Mouse (Mus musculus) gastrocnemius, adult 8-10 months (tissue): ENCODE results near the gene Hpca. TPM values are rescaled to one million over a fixed set of nuclear protein-coding genes. Genes with fewer than 3 reads are reported as not detected.

Experiments
- DNase-seq, 2 experiments: peaks; one replicate each; pipeline ENCODE4 v3.0.0; 2022; ENCODE audit warnings: low spot score in 2 of 2
- total RNA-seq, 4 experiments: library from RNA; stranded (reverse); gene quantifications; 2 replicates each; pipeline ENCODE4 v1.2.4; 2022

The Hpca gene
- not detected for total RNA-seq

DNA sequence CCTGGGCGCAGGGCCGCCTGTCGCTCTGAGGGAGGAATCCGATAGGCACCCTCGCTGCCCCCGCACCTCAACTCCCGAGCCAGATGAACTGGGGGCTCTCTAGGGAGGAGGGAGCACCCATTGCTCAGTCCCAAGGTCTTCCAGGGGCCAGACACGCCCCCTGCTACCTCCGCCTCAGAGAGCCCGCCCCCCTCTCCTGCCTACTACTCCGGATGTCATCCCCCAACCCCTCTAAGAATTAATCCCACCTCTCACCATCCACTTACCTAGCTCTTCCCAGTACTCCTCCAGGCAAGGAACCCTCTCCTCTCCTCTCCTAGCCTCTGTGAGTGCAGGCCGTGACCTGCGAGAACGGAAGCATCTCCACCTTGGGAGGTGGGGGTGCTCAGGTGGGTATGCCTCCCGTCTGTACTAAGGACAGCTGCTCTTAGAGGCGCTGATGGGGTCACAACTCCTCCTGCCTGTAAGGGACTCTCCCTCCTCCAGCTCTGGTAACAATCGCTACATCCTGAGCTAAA is at the start of gene Hpca:
TSS of gene Hpca (minus strand) at position 468 of the 518 bp plus-strand sequence.
- no peak for DNase-seq

DNA sequence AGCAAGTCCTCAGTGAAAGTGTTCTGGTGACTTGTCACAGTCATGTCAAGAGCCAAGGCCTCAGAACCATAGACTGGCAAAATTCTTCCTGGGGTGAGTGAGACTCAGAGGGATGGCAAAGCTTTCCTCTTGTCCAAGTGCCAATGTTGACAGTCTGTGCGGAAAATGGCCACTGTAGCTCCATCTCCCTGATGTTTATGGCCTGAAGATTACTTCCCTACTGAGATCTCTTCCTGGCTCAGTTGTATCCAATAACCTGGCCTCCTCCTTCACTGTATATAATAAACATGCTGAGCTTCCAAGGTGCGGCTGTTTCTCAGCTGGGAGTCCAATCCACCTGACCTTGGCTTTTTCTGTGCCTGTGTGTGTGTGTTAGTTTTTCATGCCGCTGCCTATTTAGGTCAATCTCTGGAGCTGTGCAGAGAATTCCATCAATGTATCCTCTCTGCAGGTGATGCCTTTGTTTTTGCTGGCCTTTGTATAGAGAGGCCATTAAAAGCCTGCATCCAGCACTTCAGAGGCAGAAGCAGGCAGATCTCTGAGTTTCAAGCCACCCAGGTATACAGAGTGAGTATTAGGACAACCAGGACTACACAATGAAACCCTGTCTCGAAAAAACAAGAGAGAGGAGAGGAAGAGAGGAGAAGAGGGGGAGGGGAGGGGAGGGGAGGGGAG is 39.9 kb upstream of the Hpca start:
- DNase-seq, result no peak

DNA sequence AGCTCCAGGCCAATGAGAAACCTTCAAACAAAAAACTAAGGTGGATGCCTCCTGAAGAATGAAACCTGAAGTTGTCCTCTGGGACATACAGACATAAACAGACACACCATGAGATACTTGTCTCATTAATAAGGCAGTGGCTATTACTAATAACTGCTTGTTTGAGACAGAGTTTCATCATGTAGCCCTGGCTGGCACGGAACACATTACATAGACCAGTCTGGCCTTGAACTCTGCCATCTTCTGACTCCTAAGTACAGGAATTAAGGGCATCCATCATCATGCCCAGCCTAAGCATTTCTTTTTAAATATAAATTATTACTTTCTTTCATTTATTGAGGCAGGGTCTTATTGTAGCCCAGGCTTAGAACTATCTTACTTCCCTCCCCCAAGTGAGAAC is 39.2 kb upstream of the Hpca start:
- DNase-seq, result no peak

DNA sequence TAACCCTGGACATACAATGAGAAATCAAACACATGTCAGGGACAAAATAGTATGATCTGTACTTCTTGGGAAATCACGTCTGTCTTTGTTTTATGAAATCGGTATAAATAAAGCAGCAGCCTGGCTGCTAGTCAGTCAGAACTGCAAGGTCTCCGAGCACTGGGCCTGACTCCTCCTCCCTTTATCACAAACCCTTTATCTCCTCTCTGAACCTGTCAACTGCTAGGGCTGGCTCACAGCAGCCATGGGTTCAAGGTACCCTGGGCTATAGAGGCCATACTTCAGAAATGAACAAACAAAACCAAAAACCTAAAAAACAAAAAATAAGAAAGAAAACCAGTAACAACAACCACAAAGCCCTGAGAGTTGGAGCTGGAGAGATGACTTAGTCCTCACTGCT is 36.7 kb upstream of the Hpca start:
- no peak for DNase-seq

DNA sequence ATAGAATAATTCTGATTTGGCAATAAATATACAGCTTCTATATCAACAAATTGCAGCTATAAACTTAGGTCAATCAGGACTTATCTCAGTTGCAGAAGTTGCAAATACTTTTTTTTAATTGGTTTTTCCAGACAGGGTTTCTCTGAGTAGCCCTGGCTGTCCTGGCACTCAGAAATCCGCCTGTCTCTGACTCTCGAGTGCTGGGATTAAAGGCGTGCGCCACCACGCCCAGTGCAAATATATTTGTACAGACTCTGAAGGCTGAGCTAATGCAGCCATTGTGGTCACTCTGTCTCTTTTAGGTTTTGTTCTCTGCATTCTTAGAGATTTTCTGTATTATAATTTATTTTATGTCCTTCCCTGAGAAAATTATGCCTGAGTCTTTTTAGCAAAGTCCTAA is 35.7 kb upstream of the Hpca start:
- no peak for DNase-seq

DNA sequence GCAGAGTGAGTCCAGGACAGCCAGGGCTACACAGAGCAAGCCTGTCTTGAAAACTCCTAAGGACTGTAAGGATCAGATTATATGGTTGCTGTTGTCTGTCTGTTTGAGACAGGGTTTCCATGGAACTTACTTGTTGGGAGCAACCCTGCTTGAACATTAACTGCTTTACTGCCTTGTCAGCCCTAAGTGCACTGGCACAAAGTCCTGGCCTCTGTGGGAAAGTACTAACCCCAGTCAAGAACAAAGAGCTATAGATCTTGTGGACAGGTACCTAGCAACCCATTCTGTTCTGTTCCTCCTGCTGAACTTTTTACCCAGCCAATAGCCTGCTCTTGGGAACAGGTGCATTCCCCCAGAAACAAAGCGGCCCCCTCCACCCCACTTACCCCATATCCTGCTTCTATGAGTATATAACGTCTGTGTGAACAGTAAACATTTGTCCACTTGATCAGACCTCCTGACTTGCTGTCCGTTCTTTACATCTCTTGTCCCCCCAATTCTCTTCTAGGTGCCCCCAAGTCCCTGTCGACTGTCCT is 29.5 kb upstream of the Hpca start:
- DNase-seq, result no peak

DNA sequence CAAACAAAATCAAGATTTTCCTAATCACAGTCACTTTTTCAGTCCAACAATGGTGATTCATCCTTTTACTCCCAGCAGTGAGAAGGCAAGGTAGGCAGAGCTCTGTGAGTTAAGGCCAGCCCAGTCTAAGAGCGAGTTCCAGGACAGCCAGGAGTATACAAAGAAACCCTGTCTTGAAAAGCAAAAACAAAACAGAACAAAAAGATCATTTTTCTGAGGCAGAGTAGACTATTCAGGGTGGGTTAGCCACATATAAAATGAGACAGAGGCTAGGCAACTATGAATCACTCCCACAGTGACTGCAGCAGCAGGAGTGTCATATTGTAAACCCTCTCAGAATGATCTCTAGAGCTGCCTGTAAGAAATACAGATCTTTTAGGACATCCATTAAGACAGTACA is 27.5 kb upstream of the Hpca start:
- no peak for DNase-seq

DNA sequence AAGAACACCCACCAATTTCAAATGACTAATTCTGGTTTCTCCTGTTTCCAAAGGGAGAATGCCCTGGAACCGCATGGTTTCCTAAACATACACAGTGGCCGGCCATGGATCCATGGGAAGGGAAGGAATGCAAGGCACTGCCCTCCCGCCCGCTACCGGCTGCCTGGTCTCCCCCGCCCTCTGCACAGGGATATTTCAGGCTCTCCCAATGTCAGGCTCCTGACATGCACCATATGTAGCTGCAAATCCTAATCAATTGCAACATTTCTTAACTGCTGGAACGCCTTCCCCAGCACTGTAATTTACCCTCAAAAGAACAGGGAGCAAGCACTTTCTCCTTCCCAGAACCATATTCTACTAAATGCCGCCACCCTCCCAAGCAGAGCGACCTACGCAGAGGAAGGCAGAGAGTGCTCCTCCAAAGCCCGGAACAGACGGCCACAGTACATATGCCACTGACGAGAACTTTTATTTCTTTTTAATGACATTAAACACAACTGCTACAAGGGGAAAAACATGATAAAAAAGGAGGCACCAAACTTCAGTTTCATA is 25.8 kb upstream of the Hpca start:
- DNase-seq, result no peak

DNA sequence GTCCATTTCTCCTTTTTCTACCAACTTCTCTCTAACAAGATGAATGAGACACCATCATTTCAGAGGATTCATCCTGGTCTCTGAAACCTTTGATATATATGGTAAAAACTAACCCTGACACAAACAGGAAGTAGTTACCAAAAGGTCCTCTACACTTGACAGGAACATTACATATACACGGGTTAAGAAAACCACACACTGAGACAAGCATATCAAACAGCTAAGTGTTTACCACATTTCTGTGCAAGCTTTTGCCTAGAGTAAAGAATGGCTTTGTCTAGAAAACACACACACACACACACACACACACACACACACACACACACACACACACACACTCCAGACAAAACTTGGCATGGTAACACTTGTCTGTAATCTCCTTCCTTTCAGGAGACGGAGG is 24.6 kb upstream of the Hpca start:
- DNase-seq, result no peak

DNA sequence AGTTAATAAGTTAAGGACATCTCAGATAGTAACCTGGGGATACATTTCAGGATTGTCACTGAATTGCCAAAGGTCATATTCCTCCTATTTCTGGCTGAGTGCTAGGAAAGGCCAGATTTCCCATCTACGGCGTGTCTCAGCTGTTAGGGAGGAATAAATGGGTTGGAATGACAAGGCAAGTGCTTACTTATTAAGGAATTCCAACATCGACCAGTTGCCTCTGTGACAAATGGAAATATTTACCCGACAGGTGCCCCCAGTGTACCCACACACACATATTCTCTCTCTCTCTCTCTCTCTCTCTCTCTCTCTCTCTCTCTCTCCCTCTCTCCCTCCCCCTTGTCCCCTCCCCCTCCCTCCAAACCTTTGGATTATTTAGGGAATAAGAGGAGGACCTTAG is 24.1 kb upstream of the Hpca start:
- DNase-seq, result no peak

DNA sequence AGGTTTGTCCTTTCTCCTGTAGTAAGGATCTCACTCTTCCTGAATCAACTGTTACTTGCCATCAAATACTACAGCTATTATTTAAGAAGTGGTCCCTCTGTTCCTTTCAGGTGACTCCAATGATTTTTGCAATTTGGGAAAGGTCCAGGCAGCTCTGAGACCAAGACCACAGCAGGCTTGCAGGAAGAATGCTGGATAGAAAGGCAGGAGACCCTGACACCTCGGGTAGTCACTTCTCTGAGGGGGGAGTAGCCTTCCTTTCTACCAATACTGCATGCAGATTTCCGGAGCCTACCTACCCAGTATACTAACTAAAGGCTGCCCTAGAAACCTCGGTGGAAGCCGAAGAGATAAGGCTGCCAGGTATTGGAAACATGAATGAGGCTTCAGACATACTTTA is 23.6 kb upstream of the Hpca start:
- DNase-seq, result no peak

DNA sequence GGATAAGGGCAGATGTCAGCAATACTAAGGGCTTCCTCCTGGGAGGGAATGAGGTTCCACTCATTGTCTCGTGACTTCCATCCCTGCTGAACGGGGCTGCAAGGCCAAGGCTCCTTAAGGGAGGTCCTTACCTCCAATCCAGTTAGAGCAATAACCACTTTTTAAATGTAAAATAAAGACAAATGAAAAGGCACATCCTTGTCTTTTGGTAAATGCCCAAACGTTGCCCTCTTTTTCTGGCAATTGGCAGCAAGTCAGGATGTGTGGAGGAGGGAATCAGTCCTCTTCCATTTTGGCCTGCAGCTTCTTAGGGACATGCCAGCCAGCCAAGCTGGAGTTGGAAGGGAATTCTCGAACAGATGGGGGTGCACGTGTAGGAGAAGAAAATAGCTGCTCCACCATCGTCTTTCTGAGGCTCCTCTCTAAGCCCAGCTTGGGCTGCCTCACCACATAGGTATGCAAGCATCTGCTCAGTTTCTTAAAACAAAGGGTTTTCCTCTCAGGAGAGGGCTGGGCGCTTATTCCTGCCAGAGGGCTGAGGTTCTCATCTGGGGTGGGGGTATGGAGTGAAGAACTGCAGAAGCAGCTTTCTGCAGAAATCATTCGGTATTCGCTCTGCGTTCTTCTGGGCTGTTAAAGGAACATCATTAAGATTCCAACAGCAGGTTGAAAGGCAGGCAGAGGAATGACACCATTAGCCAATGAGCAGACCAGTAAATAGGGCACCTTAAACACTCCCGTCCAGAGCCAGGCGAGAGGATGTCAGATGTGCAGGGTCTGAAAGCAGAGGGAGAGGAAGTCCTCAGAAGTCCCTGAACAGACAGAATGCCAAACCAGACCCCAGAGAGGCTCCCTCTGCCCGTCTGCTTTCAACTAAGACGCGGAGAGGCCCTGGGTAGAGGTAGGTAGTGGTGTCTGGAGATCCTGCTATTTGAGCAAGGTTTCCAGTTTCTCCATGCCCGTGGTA is 22.8 kb upstream of the Hpca start:
- DNase-seq, result no peak

DNA sequence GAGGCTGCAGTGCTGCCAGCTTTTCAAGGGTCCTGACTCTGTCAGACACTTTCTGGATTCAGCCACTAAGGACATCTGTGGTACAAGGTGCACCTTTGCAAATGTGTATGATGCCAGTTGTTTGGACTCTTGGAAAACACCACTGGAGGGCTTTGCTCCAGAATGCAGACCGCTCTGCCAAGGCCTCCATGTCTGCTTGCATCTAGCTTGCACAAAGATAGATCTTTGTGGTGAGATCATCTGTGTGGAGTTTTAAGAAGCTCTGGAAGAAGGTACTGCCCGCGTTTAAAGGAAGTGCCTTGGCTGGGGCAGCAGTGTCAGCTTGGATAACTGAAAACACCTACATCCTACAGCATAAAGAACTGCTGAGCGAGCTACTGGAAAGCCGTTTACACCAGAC is 21.7 kb upstream of the Hpca start:
- DNase-seq, result no peak

DNA sequence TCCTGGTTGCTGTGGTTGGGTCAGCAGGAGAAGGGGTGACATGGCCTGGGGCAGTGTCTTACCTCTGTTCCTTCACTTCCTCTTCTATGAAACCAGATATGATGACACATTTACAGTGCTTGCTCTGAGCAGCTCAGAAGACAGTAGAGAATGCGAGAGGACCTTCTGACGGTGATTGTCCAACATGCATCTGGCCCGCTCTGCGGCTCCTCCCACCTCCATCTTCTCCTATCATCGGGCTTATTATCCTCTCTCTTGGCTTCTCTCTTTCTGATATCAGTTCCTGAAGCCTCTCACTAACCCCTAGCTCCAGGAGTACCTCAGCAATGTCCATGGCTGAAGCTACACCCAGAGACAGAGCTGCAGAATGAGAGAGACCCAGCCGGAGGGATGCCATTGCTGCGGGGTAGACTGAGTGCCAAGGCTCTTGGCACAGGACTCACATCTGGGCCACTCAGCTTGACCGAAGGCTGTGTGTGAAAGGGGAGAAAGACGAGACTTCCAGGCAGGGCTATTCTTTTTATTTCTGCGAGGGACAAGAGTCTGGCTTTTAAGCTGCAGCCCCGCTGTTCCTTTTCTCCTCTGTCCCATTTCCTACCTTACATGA is 20.7 kb upstream of the Hpca start:
- no peak for DNase-seq

DNA sequence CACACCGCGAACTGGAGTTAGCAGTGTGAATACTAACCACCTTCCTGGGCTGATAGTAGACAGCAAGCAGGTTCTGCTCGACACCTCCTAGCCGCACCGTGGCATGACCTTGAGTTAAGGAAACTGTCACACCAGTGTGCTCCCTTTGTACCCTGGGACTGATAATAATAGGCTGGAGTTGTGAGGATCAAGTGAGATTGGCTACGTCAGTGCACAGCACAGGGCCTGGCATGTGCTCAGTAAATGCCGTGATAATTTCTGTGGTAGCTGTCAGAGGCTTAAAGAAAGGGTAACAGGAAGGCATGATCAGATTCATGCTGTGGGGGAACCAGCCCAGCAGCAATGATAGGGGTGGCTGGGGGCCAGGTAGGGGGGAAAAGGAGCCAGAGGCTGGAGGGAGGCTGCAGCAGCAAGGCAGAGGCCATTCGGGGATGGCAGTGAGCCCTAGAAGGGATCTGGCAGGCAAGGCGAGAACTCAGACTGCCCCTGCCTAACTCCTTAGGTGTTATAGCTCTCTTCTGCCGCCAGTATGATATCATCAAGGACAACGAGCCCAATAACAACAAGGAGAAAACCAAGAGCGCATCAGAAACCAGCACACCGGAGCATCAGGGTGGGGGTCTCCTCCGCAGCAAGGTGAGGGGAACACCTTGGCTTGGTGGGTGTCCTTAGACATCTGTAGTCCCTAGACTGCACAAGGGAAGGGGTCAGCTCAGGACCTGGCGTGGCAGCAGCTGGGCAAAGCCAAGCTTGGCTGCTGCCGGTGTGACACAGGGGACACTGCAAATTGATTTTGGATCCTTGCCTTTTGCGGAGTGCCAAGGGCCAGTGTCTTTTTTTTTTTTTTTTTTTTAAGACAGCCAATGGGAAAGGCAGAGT is 20.0 kb upstream of the Hpca start:
- DNase-seq, result no peak

DNA sequence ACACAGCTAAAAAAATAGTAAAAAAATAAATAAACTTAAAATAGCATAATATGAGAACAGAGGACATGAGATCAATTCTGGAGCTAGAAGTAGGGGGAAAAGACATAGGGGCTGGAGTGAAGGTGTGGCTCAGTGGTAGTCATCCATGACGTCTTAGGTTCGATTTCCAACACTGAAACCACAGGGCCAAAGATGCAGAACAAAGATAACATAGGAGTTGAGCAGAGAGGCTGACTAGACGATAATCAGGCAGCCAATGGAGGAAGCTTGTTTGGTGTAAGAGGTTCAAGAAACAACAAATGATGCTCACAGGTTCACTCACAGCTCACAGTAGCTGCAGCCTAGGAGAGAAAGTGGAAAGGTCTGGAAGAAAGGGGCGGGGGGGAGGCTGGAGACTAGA is 19.0 kb upstream of the Hpca start:
- no peak for DNase-seq

DNA sequence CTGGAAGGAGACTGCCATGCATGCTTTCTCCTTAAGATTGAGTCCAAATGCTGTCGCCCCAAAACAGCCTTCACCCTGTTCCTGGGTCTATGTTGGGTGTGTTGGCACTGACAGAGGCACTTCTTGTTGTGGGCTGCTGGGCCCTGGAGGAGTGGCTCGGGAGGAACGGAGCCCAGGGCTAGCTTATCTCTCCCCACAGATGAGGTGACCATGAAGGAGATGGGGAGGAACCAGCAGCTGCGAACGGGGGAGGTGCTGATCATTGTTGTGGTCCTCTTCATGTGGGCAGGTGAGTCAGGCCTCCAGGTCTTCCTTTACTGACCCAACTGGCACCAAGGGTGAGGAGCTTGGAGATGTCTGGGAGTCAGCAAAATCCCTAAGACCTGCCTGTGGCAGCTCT is 17.8 kb upstream of the Hpca start:
- DNase-seq, result no peak

DNA sequence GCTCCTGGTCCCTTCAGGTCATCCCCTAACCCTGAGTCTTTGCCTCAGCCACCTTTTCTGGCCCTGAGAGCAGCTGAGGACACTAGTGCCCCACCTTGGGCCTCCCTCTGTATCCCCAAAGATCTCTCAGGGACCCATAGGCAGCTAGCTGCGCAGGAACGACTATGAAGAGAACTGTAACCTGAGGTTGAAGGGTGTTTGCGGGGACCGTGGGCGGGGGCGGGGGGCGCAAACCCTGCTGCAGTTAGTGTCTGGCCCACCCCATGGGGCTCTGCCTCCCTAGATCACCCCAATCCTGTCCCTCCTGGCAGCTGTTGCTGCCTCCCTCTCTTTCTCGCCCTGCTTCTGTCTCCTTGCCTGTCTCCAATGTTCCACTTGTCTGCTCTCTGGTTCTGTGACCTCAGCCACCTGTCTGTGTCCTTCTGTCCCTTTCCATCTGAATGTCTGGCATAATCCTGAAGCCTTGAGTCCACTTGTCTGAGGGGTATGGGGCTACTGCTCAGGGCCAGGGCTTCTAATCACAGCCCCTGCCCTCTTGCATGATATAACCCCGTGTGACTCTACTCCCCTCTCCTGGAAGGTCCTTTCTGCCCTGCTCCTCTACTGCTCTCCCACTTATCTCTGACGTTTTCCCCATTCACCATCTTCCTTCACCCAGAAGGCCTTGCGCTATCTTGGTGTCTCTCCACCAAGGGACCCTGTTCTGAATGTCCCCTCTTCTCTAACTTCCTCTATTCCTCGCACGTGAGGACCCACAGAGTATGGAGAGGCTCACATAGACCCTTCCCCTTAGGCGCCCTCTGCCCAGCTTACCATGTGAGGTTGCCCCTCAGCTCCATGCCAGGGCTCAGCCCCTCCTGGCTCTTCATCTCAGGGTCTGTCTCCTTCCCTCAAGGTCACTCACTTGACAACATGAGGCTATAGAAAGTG is 15.8 kb upstream of the Hpca start:
- no peak for DNase-seq

DNA sequence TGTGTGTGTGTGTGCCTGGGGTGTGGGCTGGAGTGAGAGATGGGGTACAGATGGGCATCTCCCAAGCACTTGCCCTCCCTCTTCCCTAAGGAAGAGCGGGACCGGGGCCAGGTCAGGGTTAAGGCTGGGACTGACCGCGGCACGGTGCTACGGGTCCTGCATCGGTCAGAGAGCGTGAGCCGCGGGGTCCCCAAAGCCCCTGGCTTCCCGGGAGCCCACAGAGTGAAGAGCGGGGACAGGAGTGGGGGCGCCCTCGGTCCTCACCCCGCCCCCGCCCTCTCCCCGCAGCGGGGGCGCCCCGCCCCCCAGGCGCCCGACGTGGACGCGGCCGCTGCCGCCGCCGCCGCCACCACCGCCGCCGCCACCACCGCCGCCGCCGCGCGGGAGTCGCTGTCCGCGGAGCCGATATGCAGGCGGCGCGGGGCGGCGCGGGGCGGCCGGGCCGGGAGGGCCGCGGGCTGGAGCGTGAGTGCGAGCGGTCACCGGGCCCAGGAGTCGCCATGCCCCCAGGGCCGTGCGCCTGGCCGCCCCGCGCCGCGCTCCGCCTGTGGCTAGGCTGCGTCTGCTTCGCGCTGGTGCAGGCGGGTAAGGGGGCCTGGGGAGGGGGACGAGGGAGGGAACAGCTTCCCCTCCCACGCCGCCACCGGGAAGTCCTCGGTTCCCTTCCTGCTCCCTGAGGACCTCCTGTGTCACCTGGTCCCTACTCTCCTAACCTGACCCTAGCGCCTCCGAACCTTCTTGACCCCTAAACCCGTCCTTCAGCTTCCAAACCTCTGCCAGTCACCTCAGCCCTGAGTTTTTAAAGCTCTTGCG is 14.9 kb upstream of the Hpca start, which contains the start of gene Fndc5:
TSS of gene Fndc5 (plus strand) at position 421 of the 813 bp plus-strand sequence.
- no peak for DNase-seq
